ENCODE assay signal across 9 mouse cellular contexts in the genomic region with DNA sequence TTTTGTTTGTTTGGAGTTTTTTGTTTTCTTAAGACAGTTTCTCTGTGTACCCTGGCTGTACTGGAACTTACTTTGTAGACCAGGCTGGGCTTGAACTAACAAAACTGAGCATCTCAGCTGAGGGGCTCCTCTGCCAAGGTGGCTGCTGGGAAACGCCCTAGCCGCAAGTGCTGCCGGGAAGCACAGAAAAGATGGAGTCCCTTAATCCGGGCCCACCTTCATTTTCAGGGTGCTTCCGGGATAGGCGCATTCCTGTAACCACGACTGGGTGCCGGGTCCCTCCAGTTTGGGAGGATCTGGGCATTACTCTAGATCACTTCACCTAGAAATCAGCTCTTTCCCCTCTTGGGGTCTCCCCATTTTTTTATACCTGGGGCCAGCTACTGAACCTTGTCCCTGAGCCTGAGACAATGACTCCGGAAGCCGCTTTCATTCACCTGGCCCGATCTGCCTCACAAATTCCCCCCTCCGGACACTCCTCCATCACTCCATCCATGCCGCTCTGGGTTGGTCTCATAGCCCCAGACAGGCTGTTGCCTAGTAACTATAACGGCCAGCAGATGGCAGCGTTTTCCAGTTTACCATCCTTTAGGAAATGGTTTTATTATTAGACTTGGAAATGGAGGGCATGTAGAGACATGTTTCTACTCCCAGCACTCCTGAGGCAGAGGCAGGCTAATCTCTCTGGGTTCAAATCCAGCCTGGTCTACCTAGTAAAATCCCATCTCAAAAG. TPM values are rescaled to one million over a fixed set of nuclear protein-coding genes. Genes with fewer than 3 reads are reported as not detected.
DNase-seq lines count a peak whose midpoint lies in the region; ATAC-seq and TF ChIP-seq lines count a peak whose summit lies in the region.
"Had no signal": no experiment of that assay in that cellular context is flagged by ENCODE, and none has a peak within 500 bp of the region (broad histone marks: within the 10 kb centered on the region; RNA-seq: fewer than 3 reads in every experiment).

No protein-coding gene starts in this region.

- peak; percentile 11 to 77; a peak in 2 of 4 replicates for TF ChIP-seq CTCF in CH12.LX (conservative IDR thresholded peaks at IDR 0.05 in 1 of 2, IDR thresholded peaks at IDR 0.05 in 1 of 2; ENCODE audit: low read depth in 2 of 2, low read length in 2 of 2)

- 18% methylated on average over 15 of the region's 15 CpGs for WGBS in kidney, embryonic 14.5 days
- 16% methylated on average over 15 of the region's 15 CpGs for WGBS in liver, embryonic 11.5 days

- H3K4me3 ChIP-seq in CH12.LX (replicated peaks in 1 of 3; ENCODE audit: low read depth in 2 of 3, low read length in 2 of 3, poor library complexity in 1 of 3): no peak overlapping the region
- H3K4me3 ChIP-seq in kidney, embryonic 14.5 days (ENCODE audit: low read length): no peak overlapping the region
- no peak overlapping the region for H3K4me3 ChIP-seq in liver, embryonic 11.5 days (ENCODE audit: low read depth, low read length)
- H3K4me3 ChIP-seq: heart, embryonic 15.5 days had no signal

- H3K9ac ChIP-seq in CH12.LX (ENCODE audit: insufficient read depth, low read depth): no peak overlapping the region
- no peak overlapping the region for H3K9ac ChIP-seq in kidney, embryonic 14.5 days (ENCODE audit: low read depth, low read length)
- H3K9ac ChIP-seq in liver, embryonic 11.5 days (ENCODE audit: low read depth, low read length): no peak overlapping the region
- H3K9ac ChIP-seq: heart, embryonic 15.5 days had no signal

- dilution Hi-C loops in CH12.LX (cut with MboI; ENCODE audit: extremely low pct_ligation_motif_present, extremely low pct_unique_long_range_greater_than_20kb, low sequenced_read_pairs): no loop called here

- TF ChIP-seq EP300 in CH12.LX (IDR thresholded peaks at IDR 0.05; ENCODE audit: low read length): no peak

- peak; percentile 55; the same call in 1 of the 2 replicates for ATAC-seq in kidney, embryonic 14.5 days (ENCODE audit: low FRiP score, low TSS enrichment)
- ATAC-seq in liver, embryonic 11.5 days (replicated peaks; ENCODE audit: low FRiP score): peak; percentile 52
- ATAC-seq in monocyte, adult 5-6 weeks (replicated peaks; ENCODE audit: insufficient number of reproducible peaks, low FRiP score, low TSS enrichment, poor library complexity, severe bottlenecking): no peak

- no peak for TF ChIP-seq POLR2A in CH12.LX (IDR thresholded peaks at IDR 0.05; ENCODE audit: low read depth, low read length)

- TF ChIP-seq RAD21 in CH12.LX (IDR thresholded peaks at IDR 0.05; ENCODE audit: low read depth, low read length): peak; percentile 72

- peaks cover 0 to 29% of the 10 kb centered on the region in 2 experiments; a peak in 2 of 4 replicates for H3K4me1 ChIP-seq in CH12.LX (ENCODE audit: control insufficient read depth in 1 of 2, insufficient read depth in 2 of 2)
- H3K4me1 ChIP-seq in kidney, embryonic 14.5 days (ENCODE audit: control insufficient read depth, insufficient read depth, low read length): no peaks in the 10 kb centered on the region
- H3K4me1 ChIP-seq in liver, embryonic 11.5 days (replicated peaks; ENCODE audit: control insufficient read depth, insufficient read depth, low read length): peaks cover 17% of the 10 kb centered on the region
- H3K4me1 ChIP-seq: heart, embryonic 15.5 days had no signal

- DNase-seq in 416B (ENCODE audit: low read depth) (peak; percentile 89), CH12.LX (ENCODE audit: extremely low read depth) (peak; percentile 63)
- DNase-seq in c-Kit-positive CD71-positive TER-119-negative erythroid progenitor cells, embryonic 14.5 days (ENCODE audit: low read depth): peak; percentile 64
- peak; percentile 64 for DNase-seq in gastrocnemius, postnatal 10 days
- DNase-seq in liver, embryonic 11.5 days (ENCODE audit: low spot score): peak; percentile 68
- peak; percentile 42 for DNase-seq in ovary, postnatal 14 days (ENCODE audit: low spot score)

- no peak overlapping the region for H3K27ac ChIP-seq in CH12.LX (ENCODE audit: insufficient read depth, low read depth)
- no peak overlapping the region for H3K27ac ChIP-seq in kidney, embryonic 14.5 days (ENCODE audit: low read depth, low read length)
- H3K27ac ChIP-seq in liver, embryonic 11.5 days (ENCODE audit: low read depth, low read length): no peak overlapping the region
- H3K27ac ChIP-seq: heart, embryonic 15.5 days had no signal

- H3K36me3 ChIP-seq in CH12.LX (replicated peaks in 1 of 2; ENCODE audit: control insufficient read depth in 1 of 2, insufficient read depth in 1 of 2, low read length in 1 of 2): no peaks in the 10 kb centered on the region
- H3K36me3 ChIP-seq in kidney, embryonic 14.5 days (ENCODE audit: control insufficient read depth, insufficient read depth, low read length): no peaks in the 10 kb centered on the region
- H3K36me3 ChIP-seq in liver, embryonic 11.5 days (ENCODE audit: control insufficient read depth, insufficient read depth, low read length): no peaks in the 10 kb centered on the region
- H3K36me3 ChIP-seq: heart, embryonic 15.5 days had no signal

- in situ Hi-C loops in CH12.LX (cut with MboI; ENCODE audit: low pct_ligation_motif_present, low pct_unique_long_range_greater_than_20kb, low sequenced_read_pairs): loop anchor here (25.0 kb wide), 1 partner anchor 188 kb away; no protein-coding TSS in a partner anchor

- H3K4me2 ChIP-seq in CH12.LX (ENCODE audit: insufficient read depth, low read depth, poor library complexity, severe bottlenecking): no peak overlapping the region
- no peak overlapping the region for H3K4me2 ChIP-seq in kidney, embryonic 14.5 days (replicated peaks; ENCODE audit: low read depth, low read length)
- no peak overlapping the region for H3K4me2 ChIP-seq in liver, embryonic 11.5 days
- H3K4me2 ChIP-seq: heart, embryonic 15.5 days had no signal

- H3K79me2 ChIP-seq in CH12.LX (replicated peaks; ENCODE audit: control insufficient read depth, extremely low read depth, insufficient read depth, poor library complexity, severe bottlenecking): no peaks in the 10 kb centered on the region

- no peaks in the 10 kb centered on the region for H3K27me3 ChIP-seq in CH12.LX (replicated peaks)
- H3K27me3 ChIP-seq in kidney, embryonic 14.5 days (ENCODE audit: control insufficient read depth, insufficient read depth, low read length): no peaks in the 10 kb centered on the region
- H3K27me3 ChIP-seq in liver, embryonic 11.5 days (replicated peaks; ENCODE audit: control insufficient read depth, insufficient read depth, low read length): no peaks in the 10 kb centered on the region

- H3K9me3 ChIP-seq in CH12.LX (replicated peaks; ENCODE audit: low read length): peaks cover 2% of the 10 kb centered on the region
- H3K9me3 ChIP-seq in kidney, embryonic 14.5 days (ENCODE audit: control insufficient read depth, low read length): no peaks in the 10 kb centered on the region
- H3K9me3 ChIP-seq in liver, embryonic 11.5 days (ENCODE audit: control insufficient read depth, low read length): no peaks in the 10 kb centered on the region
- H3K9me3 ChIP-seq: heart, embryonic 15.5 days had no signal

TF ChIP-seq in CH12.LX, 34 proteins besides CTCF, POLR2A, EP300 and RAD21:
- TF ChIP-seq MEF2A (IDR thresholded peaks at IDR 0.05; ENCODE audit: borderline replicate concordance, low read depth, low read length): peak; percentile 61; the same call in 1 of the 2 replicates
- TF ChIP-seq JUND (conservative IDR thresholded peaks at IDR 0.05; ENCODE audit: low read depth, low read length): no peak
- no peak for TF ChIP-seq RCOR1 (conservative IDR thresholded peaks at IDR 0.05; ENCODE audit: low read depth, low read length)
- no peak for TF ChIP-seq MXI1 (IDR thresholded peaks at IDR 0.05; ENCODE audit: low read depth, low read length)
- TF ChIP-seq POLR2AphosphoS2 (IDR thresholded peaks at IDR 0.05; ENCODE audit: low read depth, low read length): no peak
- peak; percentile 78 for TF ChIP-seq SMC3 (IDR thresholded peaks at IDR 0.05; ENCODE audit: low read depth, low read length)
- TF ChIP-seq ZKSCAN1 (IDR thresholded peaks at IDR 0.05; ENCODE audit: borderline replicate concordance, low read depth, low read length): no peak
- TF ChIP-seq HCFC1 (IDR thresholded peaks at IDR 0.05; ENCODE audit: low read depth, low read length): no peak
- no peak for TF ChIP-seq PAX5 (IDR thresholded peaks at IDR 0.05; ENCODE audit: low read length)
TF ChIP-seq in CH12.LX: peak in this region for 2.

RNA-seq across cellular contexts. Expression of gene Ccr4, which starts 4.8 kb away (rescaled TPM):
- total RNA-seq in CH12.LX (2012; rRNA removed) (0.08 TPM in 2 replicates), CH12.LX (2014; rRNA removed) (0.36 and 0.55 TPM in 2 replicates)
- polyA plus RNA-seq in CH12.LX (2012; ENCODE audit: insufficient read length, low read depth): 0.65 and 0.74 TPM in 2 replicates
- total RNA-seq in gastrocnemius, postnatal 10 days (2021): not detected
- 0.68 and 0.94 TPM in 2 replicates for polyA plus RNA-seq in kidney, embryonic 14.5 days (2014; fragmentation: Nextera tagmentation; extraction: Ambion mirVana)
- polyA plus RNA-seq in liver, embryonic 11.5 days (2014; fragmentation: Nextera tagmentation; extraction: Ambion mirVana): not detected in 2 replicates
- total RNA-seq in monocyte, adult 5-6 weeks (2017): 0.19 to 0.43 TPM (median 0.38 TPM) in 3 replicates
- polyA plus RNA-seq: heart, embryonic 15.5 days had no signal

RNA-seq across cellular contexts. Expression of gene C130032M10Rik, which starts 15.5 kb away (rescaled TPM):
- not detected in 2 replicates for total RNA-seq in CH12.LX (2012; rRNA removed)
- not detected in 2 replicates for total RNA-seq in CH12.LX (2014; rRNA removed)
- polyA plus RNA-seq in CH12.LX (2012; ENCODE audit: insufficient read length, low read depth): not detected in 2 replicates
- total RNA-seq in gastrocnemius, postnatal 10 days (2021): not detected
- polyA plus RNA-seq in kidney, embryonic 14.5 days (2014; fragmentation: Nextera tagmentation; extraction: Ambion mirVana): 0.31 and 0.47 TPM in 2 replicates
- polyA plus RNA-seq in liver, embryonic 11.5 days (2014; fragmentation: Nextera tagmentation; extraction: Ambion mirVana): 0.30 TPM in 1 of 2 replicates, not detected in the other
- total RNA-seq in monocyte, adult 5-6 weeks (2017): not detected in 3 replicates
